Mouse (Mus musculus): ENCODE results near the gene Prkg2.

DNA sequence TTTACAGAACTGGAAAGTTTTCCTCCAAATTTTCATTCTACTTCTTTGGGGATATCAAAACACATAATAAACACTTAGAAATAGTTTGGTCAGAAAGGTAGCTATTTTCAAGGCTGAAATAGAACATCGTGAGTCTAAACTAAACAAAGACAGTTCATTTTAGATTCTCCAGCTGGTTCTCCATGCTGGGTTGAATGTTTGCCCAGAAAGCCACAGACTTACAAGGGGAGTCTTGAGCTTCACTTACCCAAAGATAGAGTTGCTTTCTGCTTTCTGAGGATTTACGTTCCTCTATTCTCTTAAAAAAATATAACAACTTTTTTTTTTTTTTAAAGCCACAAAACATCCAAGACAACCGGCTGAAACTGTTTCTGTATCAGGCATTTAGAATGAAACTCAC lies 142.9 kb downstream of the Prkg2 start:
- TF ChIP-seq CTCF (IDR thresholded peaks at IDR 0.05; ENCODE audit: extremely low read depth, insufficient read depth, low read length) (no peak), POLR2A (IDR thresholded peaks at IDR 0.05; ENCODE audit: extremely low read depth, insufficient read depth, low read length) (no peak)
